Mouse (Mus musculus): ENCODE data around the gene Prrc2a. TPM values are rescaled to one million over a fixed set of nuclear protein-coding genes. Genes with fewer than 3 reads are reported as not detected.

Gene Prrc2a
- total and polyA plus RNA-seq, 2 experiments from 2014 or later: 99.2 to 223 TPM

- no peak for ATAC-seq
- Histone ChIP-seq H3K27me3 (ENCODE audit: insufficient read depth, low read length) (no peaks in the 10 kb centered on the region), H3K9ac (replicated peaks; ENCODE audit: low read length) (no peak overlapping the region), H3K4me3 (ENCODE audit: low read length) (no peak overlapping the region), H3K4me2 (ENCODE audit: low read depth, low read length) (no peak overlapping the region), H3K9me3 (ENCODE audit: low read length) (no peaks in the 10 kb centered on the region), H3K27ac (no peak overlapping the region), H3K36me3 (ENCODE audit: insufficient read depth, low read length) (no peaks in the 10 kb centered on the region), H3K4me1 (ENCODE audit: insufficient read depth, low read length) (no peaks in the 10 kb centered on the region)
- TF ChIP-seq CTCF (IDR thresholded peaks at IDR 0.05; ENCODE audit: low read depth): no peak
- DNase-seq (ENCODE audit: low spot score): no peak
- WGBS: 84% methylated on average over 5 of the region's 5 CpGs
Observed at GRCm38 (mm10) chr17:35180093-35180492, 15.4 kb upstream of the Prrc2a start.

GRCm38 (mm10) chr17:35178528-35178927 is 13.8 kb upstream of the Prrc2a start:
- DNase-seq (ENCODE audit: low spot score) (peak; percentile 69), ATAC-seq (no peak)
- H3K4me1 ChIP-seq (ENCODE audit: insufficient read depth, low read length): no peaks in the 10 kb centered on the region
- no peak overlapping the region for H3K4me2 ChIP-seq (ENCODE audit: low read depth, low read length)
- 15% methylated on average over 5 of the region's 5 CpGs for WGBS
- H3K27ac ChIP-seq: no peak overlapping the region
- no peak overlapping the region for H3K4me3 ChIP-seq (ENCODE audit: low read length)
- H3K27me3 ChIP-seq (ENCODE audit: insufficient read depth, low read length): no peaks in the 10 kb centered on the region
- no peaks in the 10 kb centered on the region for H3K9me3 ChIP-seq (ENCODE audit: low read length)
- H3K9ac ChIP-seq (replicated peaks; ENCODE audit: low read length): no peak overlapping the region
- no peaks in the 10 kb centered on the region for H3K36me3 ChIP-seq (ENCODE audit: insufficient read depth, low read length)
- TF ChIP-seq CTCF (IDR thresholded peaks at IDR 0.05; ENCODE audit: low read depth): peak; percentile 77

GRCm38 (mm10) chr17:35175968-35176367 is 11.3 kb upstream of the Prrc2a start, which contains the start of gene Aif1:
Gene Aif1 (minus strand): TSS chr17:35176068.
- Histone ChIP-seq H3K27ac (no peak within 1 kb of the TSS), H3K9ac (replicated peaks; ENCODE audit: low read length) (no peak within 1 kb of the TSS), H3K4me2 (ENCODE audit: low read depth, low read length) (no peak within 1 kb of the TSS), H3K4me1 (ENCODE audit: insufficient read depth, low read length) (no peaks in the 10 kb centered on the region), H3K4me3 (ENCODE audit: low read length) (no peak within 1 kb of the TSS), H3K27me3 (ENCODE audit: insufficient read depth, low read length) (no peaks in the 10 kb centered on the region), H3K9me3 (ENCODE audit: low read length) (no peaks in the 10 kb centered on the region), H3K36me3 (ENCODE audit: insufficient read depth, low read length) (no peaks in the 10 kb centered on the region)
- 41% methylated on average over 2 of the region's 2 CpGs for WGBS
- no peak for TF ChIP-seq CTCF (IDR thresholded peaks at IDR 0.05; ENCODE audit: low read depth)
- ATAC-seq: no peak
- DNase-seq (ENCODE audit: low spot score): no peak

GRCm38 (mm10) chr17:35175382-35175781 is 10.7 kb upstream of the Prrc2a start:
- 75% methylated on average over 6 of the region's 6 CpGs for WGBS
- DNase-seq (ENCODE audit: low spot score): no peak
- H3K27me3 ChIP-seq (ENCODE audit: insufficient read depth, low read length): no peaks in the 10 kb centered on the region
- no peak overlapping the region for H3K4me3 ChIP-seq (ENCODE audit: low read length)
- no peak overlapping the region for H3K4me2 ChIP-seq (ENCODE audit: low read depth, low read length)
- H3K4me1 ChIP-seq (ENCODE audit: insufficient read depth, low read length): no peaks in the 10 kb centered on the region
- H3K9me3 ChIP-seq (ENCODE audit: low read length): no peaks in the 10 kb centered on the region
- no peak overlapping the region for H3K9ac ChIP-seq (replicated peaks; ENCODE audit: low read length)
- H3K36me3 ChIP-seq (ENCODE audit: insufficient read depth, low read length): no peaks in the 10 kb centered on the region
- no peak overlapping the region for H3K27ac ChIP-seq
- ATAC-seq: no peak
- TF ChIP-seq CTCF (IDR thresholded peaks at IDR 0.05; ENCODE audit: low read depth): no peak

GRCm38 (mm10) chr17:35174201-35174977 is 9.7 kb upstream of the Prrc2a start:
- WGBS: 71% methylated on average over 8 of the region's 8 CpGs
- Histone ChIP-seq H3K27ac (no peak overlapping the region), H3K4me3 (ENCODE audit: low read length) (no peak overlapping the region), H3K36me3 (ENCODE audit: insufficient read depth, low read length) (no peaks in the 10 kb centered on the region), H3K4me2 (ENCODE audit: low read depth, low read length) (no peak overlapping the region), H3K9me3 (ENCODE audit: low read length) (no peaks in the 10 kb centered on the region), H3K27me3 (ENCODE audit: insufficient read depth, low read length) (no peaks in the 10 kb centered on the region), H3K9ac (replicated peaks; ENCODE audit: low read length) (no peak overlapping the region), H3K4me1 (ENCODE audit: insufficient read depth, low read length) (no peaks in the 10 kb centered on the region)
- TF ChIP-seq CTCF (IDR thresholded peaks at IDR 0.05; ENCODE audit: low read depth): no peak
- DNase-seq (ENCODE audit: low spot score) (no peak), ATAC-seq (no peak)

GRCm38 (mm10) chr17:35173329-35173728 is 8.6 kb upstream of the Prrc2a start:
- DNase-seq (ENCODE audit: low spot score) (no peak), ATAC-seq (no peak)
- Histone ChIP-seq H3K9ac (replicated peaks; ENCODE audit: low read length) (no peak overlapping the region), H3K4me3 (ENCODE audit: low read length) (no peak overlapping the region), H3K4me1 (ENCODE audit: insufficient read depth, low read length) (no peaks in the 10 kb centered on the region), H3K9me3 (ENCODE audit: low read length) (no peaks in the 10 kb centered on the region), H3K4me2 (ENCODE audit: low read depth, low read length) (no peak overlapping the region), H3K27me3 (ENCODE audit: insufficient read depth, low read length) (no peaks in the 10 kb centered on the region), H3K36me3 (ENCODE audit: insufficient read depth, low read length) (no peaks in the 10 kb centered on the region), H3K27ac (no peak overlapping the region)
- WGBS: 81% methylated on average over 3 of the region's 3 CpGs
- TF ChIP-seq CTCF (IDR thresholded peaks at IDR 0.05; ENCODE audit: low read depth): no peak

Measured in hindbrain, postnatal 0 days (tissue).